Mouse (Mus musculus) adrenal gland, postnatal 36 days (tissue): ENCODE measurements around the gene Adprm. TPM values are rescaled to one million over a fixed set of nuclear protein-coding genes. Genes with fewer than 3 reads are reported as not detected.
"Not testable (repeated sequence)": the region's sequence is repeated elsewhere in the genome, so short reads cannot be mapped to it uniquely, and the experiment has no call there.

Source experiments
- DNase-seq, 2 experiments: peaks; one replicate each; pipeline ENCODE4 v3.0.0; 2021; ENCODE audit warnings: mixed read lengths in 1 of 2
- microRNA-seq: library from miRNA; unstranded; fragments of <30 nt; microRNA quantifications from one replicate; pipeline ENCODE4 v1.2.0, GENCODE M21; 2021
- total RNA-seq, 2 experiments: library from RNA; stranded (reverse); gene quantifications; 2 replicates each; pipeline ENCODE4 v1.2.3; 2021

Adprm gene
- total RNA-seq, 2 experiments from 2014 or later: 22.3 to 22.4 TPM

DNA sequence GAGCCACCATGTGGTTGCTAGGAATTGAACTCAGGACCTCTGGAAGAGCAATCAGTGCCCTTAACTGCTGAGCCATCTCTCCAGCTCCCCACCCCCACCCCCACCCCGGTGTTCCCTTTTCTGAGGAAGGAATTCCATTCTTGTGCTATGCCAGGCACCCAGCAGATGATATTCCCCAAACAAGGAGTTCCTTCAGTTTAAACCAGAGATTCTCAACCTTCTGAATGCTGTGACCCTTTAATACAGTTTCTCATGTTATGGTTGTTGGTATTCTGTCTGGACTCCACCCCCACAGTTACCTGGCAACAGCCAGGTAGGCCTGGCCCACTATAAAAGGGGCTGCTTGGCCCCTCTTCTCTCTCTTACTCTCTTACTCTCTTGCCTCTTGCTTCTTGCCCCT lies 29.2 kb downstream of the Adprm start:
- DNase-seq: not testable (repeated sequence)

DNA sequence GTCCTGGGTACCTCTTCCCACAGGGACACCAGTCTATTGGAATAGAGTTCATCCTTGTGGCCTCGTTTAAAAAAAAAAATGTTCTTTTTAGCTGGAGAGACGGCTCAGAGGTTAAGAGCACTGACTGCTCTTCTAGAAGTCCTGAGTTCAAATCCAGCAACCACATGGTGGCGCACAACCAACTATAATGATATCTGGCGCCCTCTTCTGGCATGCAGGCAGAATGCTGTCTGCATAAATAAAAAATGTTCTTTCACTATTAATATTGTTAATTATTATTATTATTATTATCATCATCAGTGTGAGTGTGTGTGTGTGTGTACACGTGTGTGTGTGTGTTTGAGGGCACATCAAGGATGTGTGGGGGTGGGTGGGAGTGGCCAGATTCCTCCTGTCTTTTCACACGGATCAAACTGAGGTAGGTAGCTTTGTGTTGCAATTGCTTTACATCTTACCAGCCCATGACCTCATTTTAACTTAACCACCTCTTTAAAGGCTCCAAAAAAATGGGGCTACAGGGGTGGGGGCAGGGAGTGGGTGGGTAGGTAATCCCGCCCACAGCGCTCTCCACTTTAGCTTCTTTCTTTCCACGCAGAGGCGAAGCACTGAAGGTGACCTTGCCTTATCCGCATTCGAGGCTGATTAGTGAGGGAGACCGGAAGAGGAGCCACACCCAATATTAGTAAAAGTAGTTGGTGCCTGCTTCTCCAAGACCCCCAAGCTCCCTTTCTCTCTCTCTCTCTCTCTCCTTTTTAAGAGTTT lies 29.9 kb downstream of the Adprm start:
- DNase-seq: peak in 1 of 2 experiments; percentile 21

DNA sequence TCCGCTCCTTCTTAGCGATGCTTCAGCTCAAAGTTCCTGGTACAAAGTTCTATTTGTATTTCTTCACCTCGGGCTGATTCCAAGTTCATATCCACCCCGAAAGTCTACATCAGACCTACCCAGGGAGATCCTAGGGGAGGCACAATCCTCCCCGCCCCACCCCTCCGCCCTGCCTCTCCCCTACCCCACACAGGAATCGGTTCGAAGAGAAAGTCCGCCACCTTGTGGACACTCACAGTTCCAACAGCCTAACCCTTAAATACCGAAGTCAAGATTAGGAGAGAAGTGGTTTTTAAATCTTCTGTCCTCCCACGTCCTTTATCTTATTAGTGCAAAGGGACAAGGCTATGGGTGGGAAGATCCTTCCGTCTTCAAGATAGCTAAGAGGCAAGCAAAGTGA lies 31.4 kb downstream of the Adprm start:
- peak; percentile 56 to 74 for DNase-seq

DNA sequence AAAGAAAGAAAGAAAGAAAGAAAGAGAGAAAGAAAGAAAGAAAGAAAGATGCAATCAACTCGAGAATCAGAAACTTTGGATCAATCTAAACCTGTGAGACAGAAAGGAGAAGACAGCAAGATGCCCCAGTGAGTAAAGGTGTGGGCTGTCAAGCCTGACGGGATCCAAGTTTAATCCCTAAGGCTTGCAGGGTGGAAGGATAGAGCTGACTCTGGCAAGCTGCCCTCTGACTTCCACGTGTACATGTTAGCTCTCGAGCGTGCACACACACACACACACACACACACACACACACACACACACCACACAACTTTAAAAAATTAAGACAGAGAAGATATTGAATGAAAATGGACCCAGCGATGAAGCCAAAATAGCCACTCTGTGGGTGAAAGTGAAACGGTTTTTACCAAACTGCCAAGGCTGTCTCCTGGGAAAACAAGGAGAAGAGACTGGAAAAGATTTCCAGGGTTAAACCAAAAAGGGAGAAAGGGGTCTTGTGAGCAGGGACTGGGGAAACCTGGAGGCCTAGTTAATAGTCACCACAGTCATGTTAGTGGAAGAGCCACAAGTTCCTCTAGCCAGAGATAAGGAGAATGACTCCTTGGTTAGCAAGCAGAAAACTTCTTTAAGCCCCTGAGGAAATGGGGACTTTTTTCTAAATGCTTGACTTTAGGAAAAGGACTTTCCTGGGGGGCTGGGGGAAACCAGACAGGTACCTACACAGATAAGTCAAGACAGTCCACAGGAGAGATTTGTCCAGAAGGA lies 32.5 kb downstream of the Adprm start:
- no peak for DNase-seq

DNA sequence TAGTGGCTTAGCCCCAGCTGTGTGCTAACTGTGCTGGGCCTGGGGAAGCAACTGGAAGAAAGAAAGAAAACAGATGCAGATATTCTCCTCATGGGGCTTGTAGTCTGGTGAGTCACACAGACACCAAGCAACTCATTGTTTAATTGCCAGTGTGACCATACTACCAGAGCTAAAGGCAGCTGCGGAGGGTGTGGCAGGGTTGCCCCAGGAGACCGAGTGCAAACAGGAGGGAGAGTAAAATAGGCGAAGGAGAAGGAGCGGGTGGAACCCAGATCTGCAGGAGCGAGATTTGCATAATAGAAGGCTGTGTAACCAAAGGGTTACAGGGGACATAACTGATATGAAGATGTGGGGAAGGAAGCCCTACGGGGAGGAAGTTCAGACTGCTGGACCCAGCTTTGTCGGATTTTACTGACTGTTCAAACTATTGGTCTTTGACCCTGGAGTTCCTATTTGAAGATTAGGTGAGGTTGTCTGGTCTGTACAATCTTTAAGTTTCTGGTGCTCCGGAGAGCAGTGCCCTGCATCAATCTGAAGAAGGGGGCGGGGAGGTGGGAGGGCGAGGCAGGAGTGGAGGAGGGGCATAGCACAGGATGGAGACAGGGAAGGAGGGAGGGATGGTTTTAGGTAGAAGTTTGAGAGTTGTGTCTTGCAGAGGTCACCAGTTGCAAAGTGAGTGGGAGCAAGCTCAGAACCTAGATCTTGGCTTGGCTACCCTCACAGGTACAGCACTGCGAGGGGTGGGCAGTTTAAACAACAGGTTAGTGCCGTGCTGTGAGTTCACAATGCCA lies 34.4 kb downstream of the Adprm start:
- no peak for DNase-seq

DNA sequence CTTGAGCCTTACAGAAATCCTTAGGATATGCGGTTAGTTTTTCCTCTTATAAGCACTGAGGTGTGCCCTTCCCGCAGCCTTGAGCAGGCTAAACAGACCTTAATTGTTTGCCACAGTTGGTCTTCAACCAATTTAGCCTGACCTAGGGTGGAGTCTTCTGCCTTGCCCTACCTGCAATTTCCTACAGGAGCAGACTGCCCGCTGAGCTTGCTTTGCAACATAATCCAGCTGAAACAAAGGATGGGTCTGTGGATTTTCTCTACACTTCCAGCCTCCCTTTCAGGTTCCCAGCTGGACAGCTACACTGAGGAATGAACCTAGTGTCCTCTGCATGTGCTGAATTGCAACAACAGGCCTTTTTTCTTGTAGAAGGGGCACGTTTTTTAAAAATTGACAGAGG lies 40.8 kb downstream of the Adprm start:
- DNase-seq: no peak

DNA sequence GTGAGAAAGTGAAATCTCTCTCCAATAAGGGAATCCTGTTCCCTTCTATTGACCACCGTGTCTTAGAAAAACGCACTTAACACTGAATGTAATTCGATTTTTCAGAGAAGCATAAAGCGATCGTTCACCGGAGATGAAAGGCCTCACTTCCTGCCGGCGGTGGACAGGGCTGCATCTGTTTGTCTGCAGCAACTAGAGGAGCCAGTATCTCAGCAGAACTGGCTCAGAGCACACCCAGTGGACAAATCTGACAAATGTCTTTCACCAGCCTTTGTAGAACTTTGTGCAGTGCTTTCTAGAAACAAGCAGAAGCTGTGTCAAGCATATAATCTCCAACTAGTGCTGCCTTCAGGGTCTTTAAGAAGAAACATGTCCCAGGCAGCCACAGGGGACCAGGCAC lies 42.0 kb downstream of the Adprm start:
- DNase-seq: peak in 1 of 2 experiments; percentile 21

DNA sequence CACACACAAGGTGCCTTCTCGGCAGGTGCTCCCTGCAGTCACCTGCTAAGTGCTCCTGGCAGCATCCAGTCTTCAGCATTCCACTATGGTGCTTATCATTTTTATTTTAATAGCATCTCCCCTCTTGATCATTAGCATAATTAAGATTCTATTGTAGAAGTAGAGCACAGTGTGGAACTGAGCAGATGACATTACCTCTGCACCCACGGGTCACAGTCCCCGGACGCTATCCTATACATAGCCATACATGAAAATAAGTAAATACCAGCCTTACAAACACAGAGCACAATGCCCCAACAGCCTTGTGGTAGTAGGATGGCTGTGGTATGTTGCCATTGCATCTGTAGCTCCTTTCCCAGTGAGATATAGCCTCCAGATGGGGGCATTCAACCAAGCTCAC lies 43.9 kb downstream of the Adprm start:
- no peak for DNase-seq

DNA sequence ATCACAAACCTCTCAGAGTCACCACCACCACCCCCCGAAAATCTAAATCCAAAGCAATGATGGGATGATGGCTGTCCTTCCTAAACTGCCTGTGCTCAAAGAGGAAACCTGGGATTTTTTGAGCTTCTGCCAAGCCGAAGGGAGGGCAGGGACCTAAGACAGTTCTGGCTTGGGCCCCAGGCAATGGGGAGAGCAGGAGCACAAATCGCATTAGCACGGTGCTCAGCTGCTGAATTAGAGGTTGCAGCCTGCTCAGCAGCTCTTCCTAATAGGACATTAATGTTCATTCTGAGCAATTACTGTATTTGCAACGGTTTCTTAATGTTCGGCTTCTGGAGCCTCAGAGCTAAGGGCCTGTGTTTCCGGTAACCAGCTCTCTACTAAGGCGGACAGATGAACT lies 44.4 kb downstream of the Adprm start:
- DNase-seq: no peak

DNA sequence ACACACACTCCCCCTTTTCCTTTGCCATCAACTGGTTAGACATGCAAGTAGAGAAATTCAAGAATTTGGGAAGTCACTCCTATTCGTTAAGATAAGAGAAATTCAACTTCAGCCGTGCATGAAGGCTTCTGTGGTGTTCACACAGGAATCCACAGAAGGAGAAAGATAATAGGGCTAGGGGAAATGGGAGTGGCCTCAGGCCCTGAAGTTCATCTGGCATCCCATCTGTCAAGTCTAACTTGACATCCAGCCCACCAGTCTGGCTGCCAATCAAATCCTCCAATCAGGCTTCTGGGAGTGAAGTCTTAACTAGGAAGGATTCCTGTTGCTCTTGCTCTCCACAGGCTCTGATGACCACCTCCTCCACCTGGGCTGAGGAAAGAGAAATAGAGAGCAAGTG lies 49.5 kb downstream of the Adprm start:
- DNase-seq: no peak

DNA sequence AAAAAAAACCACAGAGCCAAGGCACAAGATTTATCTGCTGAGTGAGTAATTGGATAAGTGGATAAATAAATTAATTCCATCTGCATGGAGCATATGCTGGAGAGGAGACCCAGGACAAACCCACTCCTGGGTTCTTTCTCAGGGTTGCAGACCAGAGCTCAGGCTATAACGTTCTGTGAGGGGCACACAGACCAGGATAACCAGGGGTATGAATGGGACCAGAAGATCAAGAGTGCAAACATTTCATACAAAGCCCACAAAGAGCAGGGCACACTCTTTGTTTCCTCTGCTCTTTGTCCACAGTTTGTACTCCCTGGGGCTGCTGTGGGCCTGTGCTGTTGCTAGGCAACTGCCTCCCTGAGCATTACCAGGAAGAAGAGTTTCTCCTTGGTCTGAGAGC lies 50.7 kb downstream of the Adprm start:
- no peak for DNase-seq

DNA sequence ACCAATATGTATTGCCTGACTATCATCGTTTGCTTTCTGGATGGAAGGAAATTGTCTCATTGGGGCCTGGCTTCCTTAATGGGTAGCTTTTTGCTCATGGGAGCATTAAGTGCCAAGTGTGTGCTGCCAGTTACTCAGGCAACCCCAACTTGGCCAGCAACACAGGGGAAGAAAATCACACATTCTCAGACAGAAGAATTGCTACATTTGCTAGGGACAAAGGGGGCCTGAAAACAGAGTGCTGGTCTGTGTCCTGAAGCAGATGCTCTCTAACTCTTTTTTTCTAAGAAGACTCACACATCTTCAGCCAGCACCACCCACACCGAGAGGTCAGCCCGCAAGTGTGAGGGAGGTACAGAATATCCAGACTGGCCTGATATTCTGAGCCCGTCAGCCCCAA lies 51.7 kb downstream of the Adprm start:
- DNase-seq: no peak

DNA sequence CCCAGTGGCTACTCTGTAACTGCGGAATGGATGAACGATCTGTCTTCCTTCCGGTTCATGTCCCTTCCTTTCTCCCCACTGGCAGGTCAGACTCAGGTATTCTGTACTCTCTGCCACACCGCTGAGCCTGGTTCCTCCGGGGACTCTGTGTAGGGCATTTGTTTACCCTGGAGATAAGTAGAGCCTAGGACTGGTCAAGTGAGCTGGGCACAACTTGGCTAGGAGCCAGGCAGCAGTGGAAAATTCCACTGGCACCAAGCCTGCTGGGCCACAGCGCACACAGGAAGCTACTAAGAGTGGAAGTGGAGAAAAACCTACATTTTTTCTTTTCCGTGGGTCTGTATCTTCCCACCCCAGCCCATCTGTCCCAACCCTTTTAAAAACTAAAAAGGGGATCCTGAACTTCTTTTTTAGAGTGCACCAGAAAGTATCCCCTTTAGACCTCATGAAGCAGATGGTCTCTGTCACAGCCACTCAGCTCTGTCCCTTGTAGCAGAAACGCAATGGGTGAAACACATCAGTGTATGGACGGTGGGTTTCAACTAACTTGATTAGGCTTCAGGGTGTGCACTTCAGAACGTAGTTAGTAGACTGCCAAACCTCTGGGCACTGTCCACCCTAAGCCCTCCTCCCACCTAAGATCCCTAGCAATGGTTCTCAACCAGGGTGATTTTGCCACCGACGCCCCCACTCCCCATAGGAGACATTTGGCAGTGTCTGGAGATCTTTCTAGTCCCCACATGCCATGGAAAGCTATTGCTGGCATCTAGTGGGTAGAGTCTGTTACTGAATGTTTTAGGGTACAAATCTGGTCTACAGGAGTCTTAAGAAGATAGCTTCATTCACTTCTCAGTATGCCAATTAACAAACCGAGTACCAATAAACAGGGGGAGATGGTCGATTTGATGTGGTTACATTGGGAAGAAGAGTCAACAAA lies 53.7 kb downstream of the Adprm start:
- DNase-seq: peak; percentile 86

DNA sequence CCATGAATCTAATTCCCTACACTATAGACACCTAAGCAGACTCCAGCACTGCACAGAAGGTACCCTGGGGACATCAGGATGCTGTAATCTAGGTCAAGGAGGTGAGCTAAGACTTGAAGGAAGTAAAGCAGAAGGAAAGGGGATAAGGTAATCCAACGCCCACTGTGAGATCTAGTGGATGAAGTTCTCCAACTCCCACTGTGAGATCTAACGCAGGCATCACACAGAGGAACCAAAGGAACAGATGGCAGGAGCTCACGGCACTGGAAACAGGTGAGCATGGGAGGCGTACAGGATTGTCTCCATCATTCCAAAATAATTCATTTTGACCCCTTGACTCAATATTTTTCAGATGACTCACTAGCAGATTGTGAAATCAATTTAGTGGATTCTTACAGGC lies 55.9 kb downstream of the Adprm start:
- DNase-seq: no peak

DNA sequence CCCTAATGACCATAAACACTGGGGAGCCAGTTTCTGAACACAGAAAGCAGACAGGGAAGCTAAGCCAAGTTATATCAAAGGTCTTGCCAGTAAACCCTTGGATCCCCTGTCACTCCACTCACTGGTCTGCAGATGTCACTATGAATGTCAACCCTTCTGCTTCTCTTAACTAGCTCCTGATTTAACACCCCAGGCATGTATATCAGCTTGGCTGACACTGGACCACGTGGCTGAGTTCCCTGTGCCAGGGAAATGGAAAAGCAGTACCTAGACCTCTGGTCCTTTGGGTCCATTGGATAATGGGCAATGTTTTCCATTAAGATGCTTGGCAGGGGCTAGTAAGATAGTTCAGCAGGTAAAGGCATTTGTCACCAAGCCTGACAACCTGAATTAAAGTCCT lies 58.7 kb downstream of the Adprm start:
- no peak for DNase-seq

DNA sequence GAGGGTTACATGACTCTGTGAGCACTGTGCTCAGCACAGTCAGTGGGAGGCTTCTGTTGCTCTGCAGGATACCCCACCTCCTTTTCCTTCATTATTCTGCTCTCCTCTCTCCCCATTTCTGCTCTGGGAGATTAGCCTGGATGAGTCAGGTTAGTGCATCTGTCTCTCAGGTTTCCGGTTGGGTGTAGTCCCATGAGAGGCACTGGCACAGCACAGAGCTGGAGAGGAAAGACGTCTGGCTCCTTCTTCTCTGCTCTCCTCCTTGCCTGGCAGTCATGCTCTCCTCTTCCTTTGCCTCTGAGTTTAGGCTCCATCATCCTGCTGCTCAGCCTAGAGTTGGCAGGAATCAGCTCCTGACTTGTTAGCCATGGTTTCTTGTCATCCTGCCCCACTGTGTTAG lies 60.2 kb downstream of the Adprm start:
- no peak for DNase-seq

Small RNA genes within 50 kb of the gene (microRNA-seq; reads per million reads assigned to microRNA genes)
- gene Mir6923: not detected

Other genes starting within 250 kb of the Adprm start
- 1 to 10 TPM; 6.9 to 7.9 TPM for gene Pirt, start 140.6 kb downstream of the Adprm start, total RNA-seq
- not detected for gene Tmem238l, start 96.0 kb downstream of the Adprm start, total RNA-seq
- 10 to 100 TPM in 1 of 2 experiments, 1 to 10 TPM in 1; 5.8 to 10.2 TPM for gene Tmem220, start 27.4 kb downstream of the Adprm start, total RNA-seq
- 10 to 100 TPM; 21.9 to 22.4 TPM for gene Sco1, start 76 bp upstream of the Adprm start, total RNA-seq
- gene Myh3, start 25.7 kb upstream of the Adprm start, total RNA-seq: under 1 TPM; 0.03 to 0.07 TPM
- gene Myh2, start 118.4 kb upstream of the Adprm start, total RNA-seq: under 1 TPM in 1 of 2 experiments, not detected in 1; 0.20 TPM
- under 1 TPM; 0.10 to 0.20 TPM for gene Myh1, start 147.5 kb upstream of the Adprm start, total RNA-seq
- gene Myh4, start 185.4 kb upstream of the Adprm start, total RNA-seq: not detected
- gene Myh8, start 224.5 kb upstream of the Adprm start, total RNA-seq: not detected